Comparison of ENCODE assay signal across 8 mouse cellular contexts in the genomic region with DNA sequence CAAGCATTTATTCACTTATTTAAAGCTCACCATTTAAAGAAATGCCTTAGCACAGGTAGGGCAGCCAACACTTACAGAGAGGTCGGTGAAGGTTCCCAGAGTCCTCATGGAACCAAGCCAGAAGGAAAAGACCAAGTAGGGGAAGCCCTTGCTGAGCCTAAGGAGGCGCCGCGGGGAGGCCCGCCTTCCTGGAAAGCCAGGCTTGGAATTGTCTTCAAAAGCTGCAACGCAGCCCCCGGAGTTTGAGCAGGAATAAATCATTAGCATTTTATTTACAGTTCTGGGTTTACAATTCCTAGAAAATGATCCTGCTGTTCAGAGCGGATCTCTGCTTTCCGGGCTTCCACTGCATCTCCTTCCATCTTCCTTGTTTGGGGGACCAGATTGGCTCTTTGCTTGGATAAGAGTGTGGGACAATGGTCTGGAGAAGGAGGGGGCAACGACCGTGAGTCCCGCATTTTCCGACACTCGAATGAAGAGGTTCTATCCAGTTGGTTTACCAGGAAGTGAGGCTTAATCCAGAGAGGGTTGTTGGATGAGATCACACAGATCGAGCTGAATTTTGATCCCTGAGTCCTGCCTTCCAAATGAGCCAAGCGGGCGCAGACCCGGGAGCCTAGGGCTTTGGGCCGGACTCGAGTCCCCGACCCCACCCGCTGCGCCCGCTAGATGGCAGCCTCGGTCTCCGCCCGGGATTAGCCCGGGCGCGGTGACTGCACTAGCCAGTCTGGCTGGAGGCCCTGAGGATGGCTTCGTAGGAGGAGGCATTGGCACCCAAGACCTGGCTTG. TPM values are rescaled to one million over a fixed set of nuclear protein-coding genes. Genes with fewer than 3 reads are reported as not detected.
DNase-seq lines count a peak whose midpoint lies in the region; ATAC-seq and TF ChIP-seq lines count a peak whose summit lies in the region.

No protein-coding gene starts in this region.

- no peaks in the 10 kb centered on the region for H3K9me3 ChIP-seq in limb, embryonic 13.5 days
- H3K9me3 ChIP-seq in midbrain, embryonic 15.5 days = no peaks in the 10 kb centered on the region

- peak; percentile 46; the same call in 1 of the 2 replicates for ATAC-seq in limb, embryonic 13.5 days (ENCODE audit: low FRiP score, low read depth)
- ATAC-seq in midbrain, embryonic 15.5 days (replicated peaks) = peak; percentile 85

- peak overlapping the region; percentile 54 for H3K4me2 ChIP-seq in limb, embryonic 13.5 days (replicated peaks)
- H3K4me2 ChIP-seq in midbrain, embryonic 15.5 days = peak overlapping the region; percentile 42

- TF ChIP-seq CTCF in bone marrow macrophage, adult 2 months (IDR thresholded peaks at IDR 0.05; ENCODE audit: low read depth, low read length) = peak; percentile 61
- TF ChIP-seq CTCF in embryonic fibroblast, embryonic 13.5 days (IDR thresholded peaks at IDR 0.05; ENCODE audit: borderline replicate concordance, insufficient read depth, low read length) = peak; percentile 41; the same call in 1 of the 2 replicates
- TF ChIP-seq CTCF in spleen, adult 2 months (IDR thresholded peaks at IDR 0.05; ENCODE audit: extremely low read depth, insufficient read depth, insufficient read length, insufficient replicate concordance) = peak; percentile 70

- H3K27me3 ChIP-seq in limb, embryonic 13.5 days = peaks cover 41% of the 10 kb centered on the region
- peaks cover 4% of the 10 kb centered on the region; the same call in 1 of the 2 replicates for H3K27me3 ChIP-seq in midbrain, embryonic 15.5 days (replicated peaks)
- H3K27me3 ChIP-seq in spleen, adult 2 months (ENCODE audit: control insufficient read depth, insufficient read depth, low read length) = 0 out of 2 replicates have a peak, but pooled peaks cover 2% of the 10 kb centered on the region

- no peak overlapping the region for H3K27ac ChIP-seq in bone marrow macrophage, adult 2 months (ENCODE audit: insufficient read depth, low read depth, low read length)
- H3K27ac ChIP-seq in embryonic fibroblast, embryonic 13.5 days (ENCODE audit: insufficient read depth, low read length) = no peak overlapping the region
- H3K27ac ChIP-seq in limb, embryonic 13.5 days = no peak overlapping the region
- H3K27ac ChIP-seq in midbrain, embryonic 15.5 days = no peak overlapping the region
- H3K27ac ChIP-seq in spleen, adult 2 months (ENCODE audit: insufficient read depth, low read length) = no peak overlapping the region

- no peaks in the 10 kb centered on the region for H3K36me3 ChIP-seq in limb, embryonic 13.5 days
- no peaks in the 10 kb centered on the region for H3K36me3 ChIP-seq in midbrain, embryonic 15.5 days (replicated peaks)
- no peaks in the 10 kb centered on the region for H3K36me3 ChIP-seq in spleen, adult 2 months (ENCODE audit: control insufficient read depth, insufficient read depth, low read length)

- DNase-seq in 416B (ENCODE audit: low read depth) = peak; percentile 36
- peak; percentile 17 for DNase-seq in heart, adult 8-10 months (ENCODE audit: low spot score)
- peak; percentile 51 to 68 for DNase-seq in kidney, adult 8-10 months
- DNase-seq in spleen, adult 2 months (ENCODE audit: low read depth in 1 of 2, low spot score in 2 of 2) = peak in 1 of 2 experiments; percentile 60

- H3K9ac ChIP-seq in limb, embryonic 13.5 days = peak overlapping the region; percentile 15; the same call in 1 of the 2 replicates
- H3K9ac ChIP-seq in midbrain, embryonic 15.5 days = 0 out of 2 replicates have a peak overlapping the region, but pooled peaks have one; percentile 10

- peaks cover 4% of the 10 kb centered on the region for H3K4me1 ChIP-seq in bone marrow macrophage, adult 2 months (ENCODE audit: control insufficient read depth, insufficient read depth, low read length)
- H3K4me1 ChIP-seq in embryonic fibroblast, embryonic 13.5 days (ENCODE audit: control insufficient read depth, insufficient read depth, low read length) = no peaks in the 10 kb centered on the region
- H3K4me1 ChIP-seq in limb, embryonic 13.5 days = peaks cover 22% of the 10 kb centered on the region
- peaks cover 11% of the 10 kb centered on the region for H3K4me1 ChIP-seq in midbrain, embryonic 15.5 days
- H3K4me1 ChIP-seq in spleen, adult 2 months (ENCODE audit: control insufficient read depth, insufficient read depth, insufficient read length) = no peaks in the 10 kb centered on the region

- no peak overlapping the region for H3K4me3 ChIP-seq in bone marrow macrophage, adult 2 months (ENCODE audit: insufficient read depth, low read length)
- no peak overlapping the region for H3K4me3 ChIP-seq in embryonic fibroblast, embryonic 13.5 days (ENCODE audit: insufficient read depth, low read length)
- H3K4me3 ChIP-seq in limb, embryonic 13.5 days = peak overlapping the region; percentile 16
- peak overlapping the region; percentile 16; the same call in 1 of the 2 replicates for H3K4me3 ChIP-seq in midbrain, embryonic 15.5 days
- H3K4me3 ChIP-seq in spleen, adult 2 months (ENCODE audit: extremely low read depth, insufficient read depth, insufficient read length) = no peak overlapping the region

- WGBS in limb, embryonic 13.5 days = 7% methylated on average over 31 of the region's 31 CpGs
- 6% methylated on average over 31 of the region's 31 CpGs for WGBS in midbrain, embryonic 15.5 days
- 14% methylated on average over 31 of the region's 31 CpGs for WGBS in spleen, adult 2 months

- TF ChIP-seq POLR2A in bone marrow macrophage, adult 2 months (IDR thresholded peaks at IDR 0.05; ENCODE audit: borderline replicate concordance, low read depth, low read length) = peak; percentile 10; the same call in 1 of the 2 replicates
- TF ChIP-seq POLR2A in embryonic fibroblast, embryonic 13.5 days (IDR thresholded peaks at IDR 0.05; ENCODE audit: low read depth, low read length) = no peak
- no peak for TF ChIP-seq POLR2A in spleen, adult 2 months (IDR thresholded peaks at IDR 0.05; ENCODE audit: low read depth, low read length)

RNA-seq across cellular contexts. Expression of a gene that starts 39.1 kb away (rescaled TPM):
- polyA plus RNA-seq in bone marrow macrophage, adult 2 months (2012; ENCODE audit: insufficient read depth, insufficient read length, missing spikeins) = not detected in 2 replicates
- polyA plus RNA-seq in embryonic fibroblast, embryonic 13.5 days (2011; ENCODE audit: insufficient read length, low read depth, missing spikeins) = not detected in 2 replicates
- not detected for total RNA-seq in heart, adult 8-10 months (2022)
- not detected in 2 replicates for polyA plus RNA-seq in limb, embryonic 13.5 days (2015; fragmentation: Nextera tagmentation; extraction: Ambion mirVana)
- not detected in 2 replicates for polyA plus RNA-seq in midbrain, embryonic 15.5 days (2015; fragmentation: Nextera tagmentation; extraction: Ambion mirVana)
- not detected in 2 replicates for polyA plus RNA-seq in spleen, adult 2 months (2012; rRNA removed)

RNA-seq across cellular contexts. Expression of a gene that starts 39.7 kb away (rescaled TPM):
- 176 and 196 TPM in 2 replicates for polyA plus RNA-seq in bone marrow macrophage, adult 2 months (2012; ENCODE audit: insufficient read depth, insufficient read length, missing spikeins)
- 109 and 125 TPM in 2 replicates for polyA plus RNA-seq in embryonic fibroblast, embryonic 13.5 days (2011; ENCODE audit: insufficient read length, low read depth, missing spikeins)
- 10 to 100 TPM; 35.4 to 44.9 (median 41.8) TPM for total RNA-seq in heart, adult 8-10 months (2022)
- polyA plus RNA-seq in limb, embryonic 13.5 days (2015; fragmentation: Nextera tagmentation; extraction: Ambion mirVana) = 52.0 and 52.7 TPM in 2 replicates
- polyA plus RNA-seq in midbrain, embryonic 15.5 days (2015; fragmentation: Nextera tagmentation; extraction: Ambion mirVana) = 46.8 and 47.9 TPM in 2 replicates
- 24.9 and 26.5 TPM in 2 replicates for polyA plus RNA-seq in spleen, adult 2 months (2012; rRNA removed)

RNA-seq across cellular contexts. Expression of a gene that starts 52.3 kb away (rescaled TPM):
- polyA plus RNA-seq in bone marrow macrophage, adult 2 months (2012; ENCODE audit: insufficient read depth, insufficient read length, missing spikeins) = 17.1 and 21.1 TPM in 2 replicates
- polyA plus RNA-seq in embryonic fibroblast, embryonic 13.5 days (2011; ENCODE audit: insufficient read length, low read depth, missing spikeins) = 23.7 and 48.4 TPM in 2 replicates
- 10 to 100 TPM; 22.3 to 29.8 (median 24.3) TPM for total RNA-seq in heart, adult 8-10 months (2022)
- polyA plus RNA-seq in limb, embryonic 13.5 days (2015; fragmentation: Nextera tagmentation; extraction: Ambion mirVana) = 67.8 and 69.5 TPM in 2 replicates
- 32.8 and 33.7 TPM in 2 replicates for polyA plus RNA-seq in midbrain, embryonic 15.5 days (2015; fragmentation: Nextera tagmentation; extraction: Ambion mirVana)
- polyA plus RNA-seq in spleen, adult 2 months (2012; rRNA removed) = 3.8 and 4.5 TPM in 2 replicates

Comparison
In these comparisons a context has a peak if more than half of its experiments do, and no peak if none do; other contexts are left out.
1. H3K4me3 ChIP-seq: peak in limb, embryonic 13.5 days (single experiment) and midbrain, embryonic 15.5 days (single experiment); none in bone marrow macrophage, adult 2 months (single experiment), embryonic fibroblast, embryonic 13.5 days (single experiment) and spleen, adult 2 months (single experiment).
2. Peak in every context shown above with its lines, with median percentiles within 50 percentile points of each other: CTCF ChIP-seq.